Mouse (Mus musculus) cerebellum, adult 2 months (tissue): ENCODE data around the gene Brca2. TPM values are rescaled to one million over a fixed set of nuclear protein-coding genes. Genes with fewer than 3 reads are reported as not detected.
"Not testable (repeated sequence)": the region's sequence is repeated elsewhere in the genome, so short reads cannot be mapped to it uniquely, and the experiment has no call there.

Source experiments
- DNase-seq, 2 experiments: peaks; one replicate each; pipeline ENCODE4 v3.0.0; 2021
- H3K27ac ChIP-seq: fragments of 200-500 bp; 2 replicates; pipeline ENCODE4 v1.5.1; 2012; ENCODE audit warnings: low read length, control low read depth, inconsistent platforms; ENCODE audit not compliant: insufficient read depth
- H3K27me3 ChIP-seq: fragments of 200-500 bp; 2 replicates; pipeline ENCODE4 v1.6.1; 2012; ENCODE audit warnings: inconsistent platforms, mild to moderate bottlenecking, low read length, moderate library complexity; ENCODE audit not compliant: control insufficient read depth, insufficient read depth
- H3K4me1 ChIP-seq: fragments of 200-500 bp; 2 replicates; pipeline ENCODE4 v1.6.1; 2011; ENCODE audit warnings: low read length; ENCODE audit not compliant: control insufficient read depth, insufficient read depth
- H3K4me3 ChIP-seq: fragments of 200-500 bp; replicated peaks from 2 replicates; pipeline ENCODE3; 2011; ENCODE audit warnings: mild to moderate bottlenecking, low read depth, low read length, control low read depth; ENCODE audit not compliant: insufficient read depth
- CTCF ChIP-seq: fragments of 200-500 bp; IDR thresholded peaks from 2 replicates; pipeline ENCODE4 v1.5.1; 2011; ENCODE audit warnings: low read depth, mild to moderate bottlenecking, control low read depth, low read length, moderate library complexity, borderline replicate concordance; ENCODE audit not compliant: insufficient read depth
- POLR2A ChIP-seq: fragments of 200-500 bp; IDR thresholded peaks from 2 replicates; pipeline ENCODE4 v1.6.1; 2011; ENCODE audit warnings: low read length, control low read depth, borderline replicate concordance; ENCODE audit not compliant: insufficient read depth
- WGBS: fragments of 180-500 bp; shearing (Covaris S2); methylation state at CpG from one replicate; pipeline ENCODE4 v1.1.7; 2018; 5-methylcytosine and 5-hydroxymethylcytosine counted together
- polyA plus RNA-seq: library from polyadenylated mRNA; depleted of rRNA; stranded (reverse); fragments of >200 nt; gene quantifications from 2 replicates; pipeline ENCODE4 v1.2.3, GENCODE M21; 2012; rRNA removed

Brca2 gene
- polyA plus RNA-seq: 5.4 and 7.1 TPM in 2 replicates

DNA sequence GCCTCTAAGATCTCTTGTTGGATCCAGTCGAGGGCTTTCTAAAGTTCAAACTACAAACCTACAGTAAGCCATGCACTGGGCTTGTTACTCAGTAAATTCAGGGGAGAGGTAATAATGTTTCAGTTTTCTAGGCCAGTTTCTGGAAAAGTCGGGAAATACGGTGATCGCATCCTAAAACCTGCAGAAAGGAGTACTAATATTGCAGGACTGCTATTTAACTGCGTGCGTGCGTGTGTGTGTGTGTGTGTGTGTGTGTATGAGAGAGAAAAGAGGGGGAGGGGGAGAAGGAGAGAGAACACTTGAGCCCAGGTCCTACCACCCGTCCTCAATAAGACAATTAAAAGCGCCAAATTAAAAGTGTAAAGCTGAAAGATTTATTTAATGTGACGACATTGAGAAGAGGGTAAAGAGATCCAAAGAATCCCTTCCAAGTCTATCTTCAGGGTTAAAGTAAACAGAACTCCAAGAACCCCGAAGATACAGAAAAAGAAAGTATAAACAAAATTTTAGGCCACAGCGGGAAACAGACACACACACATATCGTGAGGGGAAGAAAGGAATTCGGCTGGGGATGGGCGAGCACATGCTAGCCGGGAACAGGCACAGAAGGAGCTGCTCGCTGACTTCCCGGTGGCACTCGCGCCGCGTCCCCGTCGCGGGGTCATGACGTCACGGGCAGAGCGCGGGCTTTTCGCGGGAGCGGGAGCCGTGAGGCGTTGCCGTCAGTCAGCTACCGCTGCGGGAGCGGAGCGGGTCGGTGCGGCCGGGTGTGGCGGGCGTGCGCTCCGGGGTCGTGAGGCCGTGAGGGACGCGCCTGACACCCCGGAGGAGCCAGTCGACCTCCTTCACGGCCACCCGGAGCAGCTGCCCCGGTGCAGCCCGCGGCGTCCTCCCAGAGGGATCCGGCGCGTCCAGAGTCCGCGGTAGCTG lies at the start of gene Brca2:
Brca2 (plus strand) TSS at position 694 of the 930 bp plus-strand sequence.
- TF ChIP-seq POLR2A (peak; percentile 92), CTCF (no peak)
- H3K27ac ChIP-seq: no peak within 1 kb of the TSS
- no peaks in the 10 kb centered on the region for H3K4me1 ChIP-seq
- peak within 1 kb of the TSS; percentile 55 for H3K4me3 ChIP-seq
- peak; percentile 92 to 94 for DNase-seq
- WGBS: 3% methylated on average over 63 of the region's 63 CpGs
- no peaks in the 10 kb centered on the region for H3K27me3 ChIP-seq

- Histone ChIP-seq H3K27me3 (no peaks in the 10 kb centered on the region), H3K4me1 (no peaks in the 10 kb centered on the region), H3K4me3 (no peak overlapping the region), H3K27ac (no peak overlapping the region)
- DNase-seq: no peak
- TF ChIP-seq CTCF (no peak), POLR2A (no peak)
- 78% methylated on average over 4 of the region's 4 CpGs for WGBS
Observed at GRCm38 (mm10) chr5:150477364-150477763, 45.1 kb upstream of the Brca2 start.

GRCm38 (mm10) chr5:150478612-150479011 lies 43.8 kb upstream of the Brca2 start:
- DNase-seq: no peak
- no peak for TF ChIP-seq POLR2A
- TF ChIP-seq CTCF: no peak
- Histone ChIP-seq H3K27ac (no peak overlapping the region), H3K27me3 (no peaks in the 10 kb centered on the region), H3K4me3 (no peak overlapping the region), H3K4me1 (no peaks in the 10 kb centered on the region)
- WGBS: 75% methylated on average over 4 of the region's 4 CpGs

DNA sequence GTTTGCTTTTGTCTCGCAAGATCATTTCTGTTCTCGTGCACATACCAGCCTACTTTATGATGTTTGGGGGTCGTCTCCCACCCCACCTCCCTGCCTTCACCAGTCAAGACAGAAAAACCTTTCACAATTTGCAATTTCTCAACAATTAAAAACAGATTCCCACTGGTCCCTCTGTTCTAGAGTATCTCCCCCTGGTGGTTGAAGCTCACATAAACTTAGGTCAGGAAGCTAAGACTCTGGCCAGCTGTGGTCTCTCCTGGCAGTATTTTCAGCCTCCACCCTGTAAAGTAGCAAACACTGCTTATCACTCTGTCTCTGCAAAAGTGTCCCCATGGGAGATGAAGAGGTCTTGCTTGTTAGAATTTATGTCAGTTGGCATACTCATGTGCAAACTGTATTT lies 37.2 kb upstream of the Brca2 start:
- Histone ChIP-seq H3K27ac (no peak overlapping the region), H3K27me3 (no peaks in the 10 kb centered on the region), H3K4me3 (no peak overlapping the region), H3K4me1 (no peaks in the 10 kb centered on the region)
- no peak; the same call in 1 of the 2 replicates for TF ChIP-seq CTCF
- TF ChIP-seq POLR2A: no peak
- 75% methylated on average over 3 of the region's 3 CpGs for WGBS
- DNase-seq: no peak

GRCm38 (mm10) chr5:150490285-150490684 lies 32.1 kb upstream of the Brca2 start:
- Histone ChIP-seq H3K27me3 (no peaks in the 10 kb centered on the region), H3K4me3 (no peak overlapping the region), H3K4me1 (no peaks in the 10 kb centered on the region), H3K27ac (no peak overlapping the region)
- WGBS: 66% methylated on average over 3 of the region's 3 CpGs
- DNase-seq: no peak
- no peak for TF ChIP-seq POLR2A
- no peak for TF ChIP-seq CTCF

DNA sequence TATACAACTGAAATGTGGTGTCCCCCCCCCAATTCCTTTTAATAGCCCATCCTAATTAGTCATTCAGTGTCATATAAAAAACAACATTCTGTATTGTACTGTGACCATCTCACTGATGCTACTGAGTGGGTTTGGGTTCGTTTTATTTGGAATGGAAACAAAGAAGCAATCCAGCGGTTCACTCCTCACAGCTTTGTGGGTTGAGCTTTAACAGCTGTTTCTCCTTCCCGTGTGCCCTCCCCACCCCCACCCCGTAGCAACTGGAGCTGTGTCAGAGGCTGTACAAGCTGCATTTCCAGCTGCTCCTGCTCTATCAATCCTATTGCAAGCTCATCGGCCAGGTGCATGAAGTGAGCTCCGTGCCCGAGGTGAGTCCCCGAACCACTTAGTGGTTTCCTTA lies 31.6 kb upstream of the Brca2 start:
- WGBS: 84% methylated on average over 8 of the region's 8 CpGs
- no peaks in the 10 kb centered on the region for H3K27me3 ChIP-seq

DNA sequence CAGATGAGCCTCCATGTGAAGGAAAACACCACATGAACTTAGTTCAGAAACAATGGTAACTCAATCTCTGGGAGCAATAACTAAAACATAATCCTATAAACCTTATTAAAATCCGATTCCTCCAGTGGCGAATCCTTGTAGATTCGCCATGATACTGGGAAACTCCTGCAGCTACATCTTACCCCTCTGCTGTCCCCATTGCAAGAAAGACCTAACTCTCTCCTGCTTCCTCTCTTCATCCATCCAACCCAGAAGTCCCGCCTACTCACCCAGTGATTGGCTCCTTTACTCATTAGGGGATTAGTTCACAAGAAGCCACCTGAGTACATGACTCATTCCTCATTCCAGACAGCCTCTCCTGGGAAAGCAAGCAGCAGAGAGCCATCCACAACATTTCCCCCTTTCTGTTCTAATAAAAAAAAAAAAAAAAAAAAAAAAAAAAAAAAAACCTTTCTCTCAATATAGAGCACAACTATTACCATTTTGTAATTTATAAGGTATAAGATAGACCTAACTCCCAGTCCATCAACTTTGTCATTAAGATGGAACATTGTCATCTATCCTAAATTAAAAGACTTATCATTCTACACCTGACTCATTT lies 30.8 kb upstream of the Brca2 start:
- not testable (repeated sequence) for H3K27me3 ChIP-seq

More for the DNA sequence above, 31.6 kb upstream of the Brca2 start:
- no peak overlapping the region for H3K27ac ChIP-seq
- no peak for DNase-seq
- no peaks in the 10 kb centered on the region for H3K4me1 ChIP-seq
- no peak overlapping the region for H3K4me3 ChIP-seq
- TF ChIP-seq CTCF (no peak), POLR2A (no peak)

GRCm38 (mm10) chr5:150495792-150496191 lies 26.6 kb upstream of the Brca2 start:
- no peaks in the 10 kb centered on the region for H3K4me1 ChIP-seq
- no peak overlapping the region for H3K27ac ChIP-seq
- TF ChIP-seq CTCF: peak; percentile 58
- TF ChIP-seq POLR2A: no peak
- peak in 1 of 2 experiments; percentile 33 for DNase-seq
- H3K4me3 ChIP-seq: no peak overlapping the region
- WGBS: 56% methylated on average over 6 of the region's 6 CpGs
- no peaks in the 10 kb centered on the region for H3K27me3 ChIP-seq

More for the DNA sequence above, 30.8 kb upstream of the Brca2 start:
- H3K4me1 ChIP-seq, H3K4me3 ChIP-seq, DNase-seq, H3K27ac ChIP-seq: not testable (repeated sequence)
- WGBS: 96% methylated on average over 4 of the region's 4 CpGs
